Mouse (Mus musculus) heart, adult 2 months (tissue): ENCODE data around the gene Cadm2.

Experiments used
- CTCF ChIP-seq: fragments of 200-600 bp; IDR thresholded peaks from 2 replicates; pipeline ENCODE4 v1.8.1; 2022; ENCODE audit warnings: antibody characterized with exemption, mild to moderate bottlenecking, moderate library complexity
- POLR2A ChIP-seq: fragments of 200-500 bp; IDR thresholded peaks from 2 replicates; pipeline ENCODE4 v1.6.1; 2011; ENCODE audit warnings: mild to moderate bottlenecking, low read depth, low read length, control low read depth; ENCODE audit not compliant: insufficient read depth

DNA sequence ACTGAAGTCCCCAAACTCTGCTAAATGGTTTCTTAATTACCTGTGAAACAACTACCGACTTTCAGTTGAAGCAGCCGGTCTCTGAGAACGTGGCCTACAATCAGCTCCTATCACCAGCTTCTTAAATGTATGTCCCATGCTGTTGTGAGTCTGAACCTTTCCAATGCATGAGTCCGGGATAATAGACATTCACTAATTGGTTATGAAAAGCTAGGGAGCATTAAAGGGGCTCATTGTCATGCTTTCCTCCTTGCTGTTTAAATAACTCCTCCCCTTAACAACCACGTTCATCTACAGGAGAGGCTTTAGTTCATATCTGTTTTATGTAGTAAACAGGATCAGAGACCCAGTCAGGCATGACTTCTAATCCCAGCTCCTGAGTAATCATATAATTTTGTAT, 1008.1 kb downstream of the Cadm2 start:
- no peak for TF ChIP-seq CTCF
- TF ChIP-seq POLR2A: no peak
